Mouse (Mus musculus): Measurements from ENCODE around the gene Bcat1. TPM values are rescaled to one million over a fixed set of nuclear protein-coding genes. Genes with fewer than 3 reads are reported as not detected.
"Not testable (repeated sequence)": the region's sequence is repeated elsewhere in the genome, so short reads cannot be mapped to it uniquely, and the experiment has no call there.

Gene Bcat1
- polyA plus RNA-seq, 1 experiment from 2014 or later = 10.9 TPM

DNA sequence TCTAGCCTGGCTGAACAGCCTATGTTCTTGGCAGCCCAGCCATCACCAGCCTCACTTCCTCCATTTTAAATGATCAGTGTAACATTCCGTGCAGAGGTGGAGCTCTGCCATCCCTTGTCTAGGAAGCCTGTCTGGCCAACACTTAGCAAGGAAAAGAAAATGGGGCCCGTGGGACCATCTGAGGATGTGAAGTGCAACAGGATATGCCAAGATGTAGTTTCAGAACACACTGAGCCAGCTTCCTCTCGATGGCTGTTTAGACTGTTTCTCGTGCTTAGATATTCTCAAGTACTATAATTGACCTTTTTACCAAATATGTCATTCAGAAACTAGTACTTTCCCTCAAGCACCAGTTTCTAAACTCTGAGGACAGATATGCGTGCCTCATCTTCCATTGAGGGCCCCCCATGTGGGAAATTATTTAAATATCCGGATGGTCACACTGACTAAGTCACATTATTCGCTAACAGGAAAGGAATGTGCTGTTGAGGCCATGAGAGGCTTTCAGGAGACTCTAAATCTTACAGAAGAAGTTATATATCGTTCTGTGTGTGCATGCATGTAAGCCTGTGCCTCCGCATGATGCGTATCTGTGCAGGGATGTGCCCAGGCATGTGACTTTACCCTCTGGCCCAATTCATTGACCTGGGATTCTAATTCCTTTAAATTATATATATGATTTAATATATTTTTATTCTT is 28.4 kb upstream of the Bcat1 start:
- H3K27me3 ChIP-seq (ENCODE audit: control insufficient read depth, insufficient read depth, low read length) = no peaks in the 10 kb centered on the region
- H3K27ac ChIP-seq (ENCODE audit: low read length) = no peak overlapping the region
- no peak overlapping the region for H3K4me3 ChIP-seq (ENCODE audit: low read depth, low read length)
- no peak overlapping the region for H3K9ac ChIP-seq (replicated peaks; ENCODE audit: low read depth, low read length)
- H3K9me3 ChIP-seq (ENCODE audit: control insufficient read depth, low read depth, low read length) = no peaks in the 10 kb centered on the region
- ATAC-seq (ENCODE audit: insufficient number of reproducible peaks, insufficient read depth, low FRiP score, low read depth) = no peak
- H3K36me3 ChIP-seq (ENCODE audit: control insufficient read depth, insufficient read depth, low read length) = no peaks in the 10 kb centered on the region
- WGBS = 63% methylated on average over 10 of the region's 10 CpGs
- no peak overlapping the region for H3K4me2 ChIP-seq (replicated peaks; ENCODE audit: low read depth, low read length)
- no peaks in the 10 kb centered on the region for H3K4me1 ChIP-seq (ENCODE audit: control insufficient read depth, insufficient read depth, low read length)

DNA sequence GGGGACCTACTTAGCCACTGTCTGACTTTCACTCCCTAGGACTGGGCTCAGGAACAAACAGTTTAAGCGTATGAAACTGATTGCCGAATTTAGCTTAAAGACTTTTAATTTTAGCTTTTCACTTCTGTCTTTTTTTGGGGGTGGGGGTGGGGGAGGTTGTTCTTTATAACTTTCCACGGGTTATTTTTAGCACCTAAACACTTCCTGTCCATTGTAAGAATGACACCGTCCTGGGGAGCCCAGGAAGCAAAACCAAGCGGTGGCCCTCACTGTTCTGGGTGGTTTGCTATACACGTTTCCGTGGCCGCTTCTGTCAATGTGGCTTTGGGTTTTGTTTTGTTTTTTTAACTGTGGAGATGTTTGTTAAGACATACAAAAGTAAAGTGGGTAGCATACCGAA is 24.9 kb upstream of the Bcat1 start:
- 65% methylated on average over 9 of the region's 9 CpGs for WGBS
- Histone ChIP-seq H3K4me2 (replicated peaks; ENCODE audit: low read depth, low read length) (no peak overlapping the region), H3K4me3 (ENCODE audit: low read depth, low read length) (no peak overlapping the region), H3K9me3 (ENCODE audit: control insufficient read depth, low read depth, low read length) (no peaks in the 10 kb centered on the region), H3K27ac (ENCODE audit: low read length) (no peak overlapping the region), H3K36me3 (ENCODE audit: control insufficient read depth, insufficient read depth, low read length) (no peaks in the 10 kb centered on the region), H3K4me1 (ENCODE audit: control insufficient read depth, insufficient read depth, low read length) (no peaks in the 10 kb centered on the region), H3K27me3 (ENCODE audit: control insufficient read depth, insufficient read depth, low read length) (no peaks in the 10 kb centered on the region), H3K9ac (replicated peaks; ENCODE audit: low read depth, low read length) (no peak overlapping the region)
- ATAC-seq (ENCODE audit: insufficient number of reproducible peaks, insufficient read depth, low FRiP score, low read depth) = no peak

GRCm38 (mm10) chr6:145094431-145094830 is 18.4 kb upstream of the Bcat1 start:
- H3K4me1 ChIP-seq (ENCODE audit: control insufficient read depth, insufficient read depth, low read length) = no peaks in the 10 kb centered on the region
- no peak overlapping the region for H3K9ac ChIP-seq (replicated peaks; ENCODE audit: low read depth, low read length)
- no peak for ATAC-seq (ENCODE audit: insufficient number of reproducible peaks, insufficient read depth, low FRiP score, low read depth)
- no peaks in the 10 kb centered on the region for H3K9me3 ChIP-seq (ENCODE audit: control insufficient read depth, low read depth, low read length)
- H3K36me3 ChIP-seq (ENCODE audit: control insufficient read depth, insufficient read depth, low read length) = no peaks in the 10 kb centered on the region
- 74% methylated on average over 4 of the region's 4 CpGs for WGBS
- H3K27me3 ChIP-seq (ENCODE audit: control insufficient read depth, insufficient read depth, low read length) = no peaks in the 10 kb centered on the region
- no peak overlapping the region for H3K27ac ChIP-seq (ENCODE audit: low read length)
- no peak overlapping the region for H3K4me2 ChIP-seq (replicated peaks; ENCODE audit: low read depth, low read length)
- H3K4me3 ChIP-seq (ENCODE audit: low read depth, low read length) = no peak overlapping the region

DNA sequence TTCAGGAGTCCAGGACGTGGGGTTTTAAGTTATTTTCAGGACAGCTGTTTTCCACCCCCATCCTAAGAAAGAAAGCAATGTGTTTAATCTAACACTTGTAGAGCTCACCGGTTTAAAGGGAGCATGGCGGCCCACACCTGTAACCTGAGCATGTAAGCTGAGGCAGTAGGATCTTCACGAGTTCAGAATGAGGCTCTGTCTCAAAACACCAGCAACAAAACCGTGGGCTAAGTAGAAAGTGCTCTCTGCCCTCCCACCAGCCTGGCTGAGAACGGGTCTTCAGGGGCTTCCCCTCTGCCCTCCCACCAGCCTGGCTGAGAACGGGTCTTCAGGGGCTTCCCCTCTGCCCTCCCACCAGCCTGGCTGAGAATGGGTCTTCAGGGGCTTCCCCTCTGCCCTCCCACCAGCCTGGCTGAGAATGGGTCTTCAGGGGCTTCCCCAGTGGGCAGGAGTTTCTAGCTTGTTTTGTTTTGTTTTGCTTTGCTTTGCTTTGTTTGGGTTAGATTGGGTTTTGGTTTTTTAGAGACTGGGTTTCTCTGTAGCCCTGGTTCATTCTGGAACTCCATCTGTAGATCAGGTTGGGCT is 17.1 kb upstream of the Bcat1 start:
- H3K36me3 ChIP-seq (ENCODE audit: control insufficient read depth, insufficient read depth, low read length); H3K9me3 ChIP-seq (ENCODE audit: control insufficient read depth, low read depth, low read length); H3K4me2 ChIP-seq (replicated peaks; ENCODE audit: low read depth, low read length); H3K4me3 ChIP-seq (ENCODE audit: low read depth, low read length); H3K27me3 ChIP-seq (ENCODE audit: control insufficient read depth, insufficient read depth, low read length); H3K9ac ChIP-seq (replicated peaks; ENCODE audit: low read depth, low read length); ATAC-seq (ENCODE audit: insufficient number of reproducible peaks, insufficient read depth, low FRiP score, low read depth); H3K27ac ChIP-seq (ENCODE audit: low read length); H3K4me1 ChIP-seq (ENCODE audit: control insufficient read depth, insufficient read depth, low read length): not testable (repeated sequence)
- WGBS = 46% methylated on average over 7 of the region's 7 CpGs

DNA sequence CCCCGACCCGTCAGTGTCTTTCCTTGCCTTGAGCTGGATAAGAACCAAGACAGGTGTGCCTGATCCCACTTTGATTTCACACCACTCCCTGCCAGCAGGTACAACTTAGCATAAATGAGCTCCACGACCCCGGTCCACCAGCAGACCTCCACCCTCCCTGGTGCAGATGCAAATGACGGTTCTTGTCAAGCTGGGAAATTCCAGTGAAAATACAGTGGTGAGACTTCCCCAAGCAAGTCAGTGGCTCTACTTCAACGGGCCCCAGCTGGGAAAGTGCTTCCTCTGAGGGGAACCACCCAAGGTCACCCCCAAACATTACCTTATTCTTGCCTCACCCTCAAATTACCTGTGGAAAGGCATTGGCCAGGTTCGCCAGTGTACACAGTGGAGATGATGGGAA is 16.0 kb upstream of the Bcat1 start:
- Histone ChIP-seq H3K27ac (ENCODE audit: low read length) (no peak overlapping the region), H3K4me2 (replicated peaks; ENCODE audit: low read depth, low read length) (no peak overlapping the region), H3K4me3 (ENCODE audit: low read depth, low read length) (no peak overlapping the region), H3K9me3 (ENCODE audit: control insufficient read depth, low read depth, low read length) (no peaks in the 10 kb centered on the region), H3K4me1 (ENCODE audit: control insufficient read depth, insufficient read depth, low read length) (no peaks in the 10 kb centered on the region), H3K9ac (replicated peaks; ENCODE audit: low read depth, low read length) (no peak overlapping the region), H3K36me3 (ENCODE audit: control insufficient read depth, insufficient read depth, low read length) (no peaks in the 10 kb centered on the region), H3K27me3 (ENCODE audit: control insufficient read depth, insufficient read depth, low read length) (no peaks in the 10 kb centered on the region)
- no peak for ATAC-seq (ENCODE audit: insufficient number of reproducible peaks, insufficient read depth, low FRiP score, low read depth)
- 74% methylated on average over 7 of the region's 7 CpGs for WGBS

- H3K27me3 ChIP-seq (ENCODE audit: control insufficient read depth, insufficient read depth, low read length) = no peaks in the 10 kb centered on the region
- H3K27ac ChIP-seq (ENCODE audit: low read length) = no peak overlapping the region
- ATAC-seq (ENCODE audit: insufficient number of reproducible peaks, insufficient read depth, low FRiP score, low read depth) = no peak
- H3K9ac ChIP-seq (replicated peaks; ENCODE audit: low read depth, low read length) = no peak overlapping the region
- H3K4me1 ChIP-seq (ENCODE audit: control insufficient read depth, insufficient read depth, low read length) = no peaks in the 10 kb centered on the region
- H3K4me3 ChIP-seq (ENCODE audit: low read depth, low read length) = no peak overlapping the region
- no peaks in the 10 kb centered on the region for H3K9me3 ChIP-seq (ENCODE audit: control insufficient read depth, low read depth, low read length)
- whole genome bisulfite sequencing = 74% methylated on average over 5 of the region's 5 CpGs
- no peaks in the 10 kb centered on the region for H3K36me3 ChIP-seq (ENCODE audit: control insufficient read depth, insufficient read depth, low read length)
- no peak overlapping the region for H3K4me2 ChIP-seq (replicated peaks; ENCODE audit: low read depth, low read length)
Observed at GRCm38 (mm10) chr6:145090928-145091327, 14.9 kb upstream of the Bcat1 start.

GRCm38 (mm10) chr6:145090201-145090863 is 14.3 kb upstream of the Bcat1 start:
- Histone ChIP-seq H3K4me3 (ENCODE audit: low read depth, low read length) (no peak overlapping the region), H3K9me3 (ENCODE audit: control insufficient read depth, low read depth, low read length) (no peaks in the 10 kb centered on the region), H3K9ac (replicated peaks; ENCODE audit: low read depth, low read length) (no peak overlapping the region), H3K4me1 (ENCODE audit: control insufficient read depth, insufficient read depth, low read length) (no peaks in the 10 kb centered on the region), H3K27ac (ENCODE audit: low read length) (no peak overlapping the region), H3K27me3 (ENCODE audit: control insufficient read depth, insufficient read depth, low read length) (no peaks in the 10 kb centered on the region), H3K4me2 (replicated peaks; ENCODE audit: low read depth, low read length) (no peak overlapping the region), H3K36me3 (ENCODE audit: control insufficient read depth, insufficient read depth, low read length) (no peaks in the 10 kb centered on the region)
- no peak for ATAC-seq (ENCODE audit: insufficient number of reproducible peaks, insufficient read depth, low FRiP score, low read depth)
- WGBS = 78% methylated on average over 6 of the region's 6 CpGs

GRCm38 (mm10) chr6:145089373-145089772 is 13.4 kb upstream of the Bcat1 start:
- no peak overlapping the region for H3K9ac ChIP-seq (replicated peaks; ENCODE audit: low read depth, low read length)
- WGBS = 73% methylated on average over 4 of the region's 4 CpGs
- H3K9me3 ChIP-seq (ENCODE audit: control insufficient read depth, low read depth, low read length) = no peaks in the 10 kb centered on the region
- H3K4me2 ChIP-seq (replicated peaks; ENCODE audit: low read depth, low read length) = no peak overlapping the region
- H3K27me3 ChIP-seq (ENCODE audit: control insufficient read depth, insufficient read depth, low read length) = no peaks in the 10 kb centered on the region
- no peaks in the 10 kb centered on the region for H3K36me3 ChIP-seq (ENCODE audit: control insufficient read depth, insufficient read depth, low read length)
- no peak overlapping the region for H3K27ac ChIP-seq (ENCODE audit: low read length)
- no peaks in the 10 kb centered on the region for H3K4me1 ChIP-seq (ENCODE audit: control insufficient read depth, insufficient read depth, low read length)
- ATAC-seq (ENCODE audit: insufficient number of reproducible peaks, insufficient read depth, low FRiP score, low read depth) = no peak
- H3K4me3 ChIP-seq (ENCODE audit: low read depth, low read length) = no peak overlapping the region
